Mouse (Mus musculus) spleen, adult 2 months (tissue): ENCODE results near the gene Ptprm. TPM values are rescaled to one million over a fixed set of nuclear protein-coding genes. Genes with fewer than 3 reads are reported as not detected.

Experiments
- DNase-seq, 2 experiments: peaks; one replicate each; pipeline versions ENCODE4 v3.0.0 to v3.0.0-alpha.2; 2012 to 2021; ENCODE audit warnings: low spot score in 2 of 2, low read depth in 1 of 2
- H3K27ac ChIP-seq: fragments of 200-500 bp; 2 replicates; pipeline ENCODE4 v1.5.1; 2012; ENCODE audit warnings: low read length, inconsistent platforms; ENCODE audit not compliant: insufficient read depth
- H3K27me3 ChIP-seq: fragments of 200-500 bp; 2 replicates; pipeline ENCODE4 v1.6.1; 2012; ENCODE audit warnings: mild to moderate bottlenecking, moderate library complexity, low read length, inconsistent platforms; ENCODE audit not compliant: control insufficient read depth, insufficient read depth
- H3K36me3 ChIP-seq: fragments of 200-500 bp; 2 replicates; pipeline ENCODE4 v1.6.1; 2012; ENCODE audit warnings: mild to moderate bottlenecking, low read length, inconsistent platforms; ENCODE audit not compliant: control insufficient read depth, insufficient read depth
- H3K4me1 ChIP-seq: fragments of 200-500 bp; 2 replicates; pipeline ENCODE4 v1.6.1; 2011; ENCODE audit warnings: inconsistent platforms; ENCODE audit not compliant: control insufficient read depth, insufficient read depth, insufficient read length
- H3K4me3 ChIP-seq: fragments of 200-500 bp; 2 replicates; pipeline ENCODE4 v1.5.1; 2011; ENCODE audit warnings: mild to moderate bottlenecking, inconsistent platforms; ENCODE audit not compliant: insufficient read depth, insufficient read length; ENCODE audit errors: extremely low read depth
- CTCF ChIP-seq: fragments of 200-500 bp; IDR thresholded peaks from 2 replicates; pipeline ENCODE4 v1.5.1; 2011; ENCODE audit warnings: mild to moderate bottlenecking, inconsistent platforms; ENCODE audit not compliant: insufficient read depth, insufficient read length, insufficient replicate concordance; ENCODE audit errors: extremely low read depth
- POLR2A ChIP-seq: fragments of 200-500 bp; IDR thresholded peaks from 2 replicates; pipeline ENCODE4 v1.6.1; 2011; ENCODE audit warnings: low read depth, low read length, inconsistent platforms
- WGBS: fragments of 180-500 bp; shearing (Covaris S2); methylation state at CpG from one replicate; pipeline ENCODE4 v1.1.7; 2018; 5-methylcytosine and 5-hydroxymethylcytosine counted together
- polyA plus RNA-seq: library from polyadenylated mRNA; depleted of rRNA; stranded (reverse); fragments of >200 nt; gene quantifications from 2 replicates; pipeline ENCODE4 v1.2.3, GENCODE M21; 2012

Gene Ptprm
- polyA plus RNA-seq, 1 experiment, result 5.0 TPM

DNA sequence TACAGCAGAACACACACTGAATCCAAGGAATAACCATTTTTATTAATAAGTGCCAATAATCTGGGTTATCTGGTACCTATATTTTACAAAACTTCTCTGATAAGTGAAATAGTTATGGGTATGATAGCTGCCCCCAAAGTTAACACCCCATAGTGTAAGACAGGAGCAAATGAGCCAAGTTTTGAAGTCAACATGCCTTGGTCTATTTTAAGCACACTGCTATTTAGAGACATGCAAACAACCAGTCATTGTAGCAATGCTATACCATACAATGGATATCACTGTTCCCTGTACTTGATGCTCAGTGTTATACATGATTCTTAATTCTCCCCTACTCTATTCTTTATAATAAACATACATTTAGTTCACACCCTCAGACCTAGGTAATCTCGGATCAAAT, 366.2 kb downstream of the Ptprm start:
- no peaks in the 10 kb centered on the region for H3K27me3 ChIP-seq
- no peak for TF ChIP-seq CTCF
- no peak for TF ChIP-seq POLR2A
- 87% methylated on average over 1 of the region's 1 CpGs for WGBS
- DNase-seq, result no peak
- no peaks in the 10 kb centered on the region for H3K4me1 ChIP-seq
- no peak overlapping the region for H3K27ac ChIP-seq
- H3K36me3 ChIP-seq, result no peaks in the 10 kb centered on the region
- no peak overlapping the region for H3K4me3 ChIP-seq

DNA sequence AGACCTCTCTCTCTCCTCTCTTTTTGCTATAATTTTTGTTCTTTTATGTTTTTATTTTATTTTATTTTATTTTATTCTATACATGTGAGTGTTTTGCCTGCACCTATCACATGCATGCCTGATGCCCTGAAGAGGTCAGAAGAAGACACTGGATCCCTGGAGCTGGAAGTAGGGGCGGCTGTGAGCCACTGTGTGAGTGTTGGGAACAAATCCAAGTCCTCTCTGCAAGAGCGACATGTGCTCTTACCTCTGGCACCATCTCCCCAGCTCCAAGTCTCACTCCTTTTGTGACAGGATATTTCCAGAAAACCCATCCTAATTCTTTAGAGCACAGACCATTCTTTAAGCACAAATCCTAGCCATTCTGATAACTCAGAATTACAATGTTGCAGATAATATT, 372.6 kb downstream of the Ptprm start:
- no peak for DNase-seq
- TF ChIP-seq CTCF (no peak), POLR2A (no peak)
- no peak overlapping the region for H3K27ac ChIP-seq
- WGBS, result 74% methylated on average over 2 of the region's 2 CpGs
- no peaks in the 10 kb centered on the region for H3K36me3 ChIP-seq
- H3K4me1 ChIP-seq, result no peaks in the 10 kb centered on the region
- no peak overlapping the region for H3K4me3 ChIP-seq
- H3K27me3 ChIP-seq, result no peaks in the 10 kb centered on the region

DNA sequence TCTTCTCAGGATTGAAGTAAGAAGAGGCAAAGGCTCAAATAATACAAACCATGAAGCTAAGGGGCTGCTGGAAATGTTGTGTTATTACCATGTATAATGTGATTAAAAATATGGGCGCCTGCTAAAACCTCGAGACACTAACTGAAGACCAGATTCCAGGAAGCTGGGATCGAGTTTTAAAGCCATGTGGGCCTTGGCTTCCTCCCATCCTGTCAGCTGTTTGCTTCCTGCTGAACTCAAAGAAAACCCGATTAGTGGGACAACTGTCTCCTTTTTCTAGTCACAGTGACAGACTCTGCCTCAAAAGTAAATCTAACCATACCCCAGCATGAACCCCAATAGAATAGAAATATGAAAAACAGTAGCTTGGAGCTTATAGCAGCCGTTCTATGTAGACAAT, 374.3 kb downstream of the Ptprm start:
- no peak for DNase-seq
- no peak overlapping the region for H3K27ac ChIP-seq
- H3K36me3 ChIP-seq, result no peaks in the 10 kb centered on the region
- no peaks in the 10 kb centered on the region for H3K4me1 ChIP-seq
- no peak overlapping the region for H3K4me3 ChIP-seq
- no peaks in the 10 kb centered on the region for H3K27me3 ChIP-seq
- no peak for TF ChIP-seq CTCF
- TF ChIP-seq POLR2A, result no peak
- WGBS, result 58% methylated on average over 5 of the region's 5 CpGs

DNA sequence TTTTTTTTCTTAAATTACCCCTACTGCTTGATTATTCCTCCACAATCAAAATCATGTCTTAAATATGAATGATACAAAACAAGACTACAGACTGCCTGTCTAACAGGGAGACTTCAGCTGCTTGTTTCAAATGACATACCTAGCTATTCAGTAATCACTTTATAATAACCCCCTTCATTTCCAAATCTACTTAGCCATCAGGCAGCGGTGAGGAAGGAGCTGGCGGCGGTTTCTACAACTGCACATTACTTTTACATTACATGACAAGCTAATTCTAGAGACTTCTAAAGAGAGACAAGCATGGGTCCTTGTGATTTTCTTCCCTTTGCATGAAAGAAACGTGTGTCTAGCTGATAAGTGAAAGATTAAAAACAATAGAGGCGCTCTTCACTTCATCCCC, 377.8 kb downstream of the Ptprm start:
- no peaks in the 10 kb centered on the region for H3K36me3 ChIP-seq
- 87% methylated on average over 5 of the region's 5 CpGs for WGBS
- TF ChIP-seq POLR2A (no peak), CTCF (no peak)
- no peak overlapping the region for H3K27ac ChIP-seq
- H3K27me3 ChIP-seq, result no peaks in the 10 kb centered on the region
- no peak overlapping the region for H3K4me3 ChIP-seq
- no peak for DNase-seq
- H3K4me1 ChIP-seq, result no peaks in the 10 kb centered on the region

DNA sequence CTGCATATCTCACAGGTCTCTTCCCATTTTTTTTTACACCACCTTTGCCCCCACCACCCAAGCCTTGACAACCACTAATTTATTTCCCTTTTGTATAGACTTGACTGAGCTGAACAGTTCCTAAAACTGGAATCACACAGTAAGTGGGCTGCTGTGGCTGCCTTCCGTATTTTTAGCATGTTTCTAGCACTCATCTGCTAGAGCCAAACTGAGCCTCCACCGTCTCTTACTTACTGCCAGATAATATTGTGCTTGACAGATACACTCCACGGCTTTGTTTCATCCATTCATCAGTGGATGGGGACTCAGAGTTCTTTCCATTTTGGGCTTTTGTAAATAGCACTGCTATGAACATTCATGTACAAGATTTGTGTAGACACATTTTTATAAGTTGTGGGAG, 381.3 kb downstream of the Ptprm start:
- TF ChIP-seq CTCF, result no peak
- TF ChIP-seq POLR2A, result no peak
- Histone ChIP-seq H3K27ac (no peak overlapping the region), H3K27me3 (no peaks in the 10 kb centered on the region), H3K36me3 (no peaks in the 10 kb centered on the region), H3K4me3 (no peak overlapping the region), H3K4me1 (no peaks in the 10 kb centered on the region)
- 61% methylated on average over 3 of the region's 3 CpGs for WGBS
- no peak for DNase-seq

DNA sequence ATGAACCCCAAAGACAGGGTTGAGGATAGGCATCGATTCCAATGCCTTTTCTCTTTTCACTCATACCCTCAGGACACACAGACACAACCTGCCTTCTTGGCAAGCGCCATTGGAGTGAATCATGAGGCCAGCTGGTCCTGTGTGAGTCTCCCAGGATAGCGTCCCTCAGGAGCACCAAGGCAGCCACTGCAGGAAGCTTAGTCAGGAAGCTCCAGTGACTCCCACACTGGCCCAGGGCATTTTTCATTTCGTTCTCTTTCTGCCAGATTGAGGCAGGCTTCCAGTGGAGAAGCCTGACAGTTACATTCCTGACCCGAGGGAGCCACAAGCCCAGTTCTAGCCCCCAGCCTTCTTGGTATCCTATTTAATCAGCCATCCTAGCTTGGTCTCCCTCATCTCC, 393.3 kb downstream of the Ptprm start:
- WGBS, result 80% methylated on average over 5 of the region's 5 CpGs
- H3K27ac ChIP-seq, result no peak overlapping the region
- no peaks in the 10 kb centered on the region for H3K36me3 ChIP-seq
- no peaks in the 10 kb centered on the region for H3K4me1 ChIP-seq
- no peak overlapping the region for H3K4me3 ChIP-seq
- TF ChIP-seq CTCF (no peak), POLR2A (no peak)
- no peaks in the 10 kb centered on the region for H3K27me3 ChIP-seq
- DNase-seq, result no peak

DNA sequence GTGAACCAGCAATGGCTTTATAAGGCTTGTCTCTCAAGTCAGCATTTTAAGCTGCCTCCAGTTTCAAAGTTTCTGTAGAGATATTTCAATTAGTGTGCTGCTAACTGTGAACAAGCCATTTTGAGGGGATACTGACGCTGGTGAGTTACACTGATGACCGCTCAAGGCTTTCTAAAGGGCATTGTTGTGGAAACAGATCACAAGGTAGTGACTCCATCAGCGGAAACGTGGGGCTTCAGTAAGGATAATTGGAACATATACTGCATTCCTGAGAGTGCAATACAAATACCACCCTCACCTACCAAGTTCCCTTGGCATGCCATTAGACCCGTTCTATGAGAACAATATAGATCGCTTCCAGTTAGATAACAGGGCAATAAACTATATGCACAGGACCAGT, 393.7 kb downstream of the Ptprm start:
- WGBS, result 89% methylated on average over 6 of the region's 6 CpGs
- H3K4me3 ChIP-seq, result no peak overlapping the region

DNA sequence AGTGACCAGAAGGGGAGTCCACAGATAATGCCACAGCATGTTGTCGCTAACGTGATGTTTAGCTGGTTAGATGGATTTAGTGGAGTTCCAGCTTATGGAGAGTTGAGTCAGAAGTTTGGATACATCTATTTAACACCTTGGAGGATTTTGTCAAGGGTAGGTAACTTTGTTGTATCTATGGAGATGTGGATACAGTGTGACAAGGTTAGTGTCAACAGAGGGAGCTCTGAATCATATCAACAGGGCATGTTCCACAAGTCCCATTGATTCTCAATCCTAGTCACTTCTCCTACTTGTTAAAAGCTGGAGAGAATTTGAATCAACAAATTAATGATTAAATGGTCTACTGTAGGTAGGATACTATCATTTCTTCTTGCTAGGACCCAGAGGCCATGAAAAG, 394.4 kb downstream of the Ptprm start:
- H3K4me1 ChIP-seq, result no peaks in the 10 kb centered on the region

More for the DNA sequence above, 393.7 kb downstream of the Ptprm start:
- no peaks in the 10 kb centered on the region for H3K36me3 ChIP-seq
- TF ChIP-seq CTCF (no peak), POLR2A (no peak)
- H3K4me1 ChIP-seq, result no peaks in the 10 kb centered on the region
- H3K27me3 ChIP-seq, result no peaks in the 10 kb centered on the region
- no peak overlapping the region for H3K27ac ChIP-seq
- no peak for DNase-seq

More for the DNA sequence above, 394.4 kb downstream of the Ptprm start:
- TF ChIP-seq POLR2A, result no peak
- Histone ChIP-seq H3K36me3 (no peaks in the 10 kb centered on the region), H3K4me3 (no peak overlapping the region), H3K27ac (no peak overlapping the region), H3K27me3 (no peaks in the 10 kb centered on the region)
- DNase-seq, result no peak
- 94% methylated on average over 2 of the region's 2 CpGs for WGBS
